Mouse (Mus musculus) G1E (cell line): ENCODE results near the gene Riok2. TPM values are rescaled to one million over a fixed set of nuclear protein-coding genes. Genes with fewer than 3 reads are reported as not detected.

Experiments used
- ATAC-seq: 2 replicates; pipeline ENCODE4 v1.8.0; 2016; ENCODE audit warnings: mild to moderate bottlenecking; ENCODE audit not compliant: insufficient number of reproducible peaks, poor library complexity, low FRiP score, severe bottlenecking; ENCODE audit errors: extremely low read depth
- DNase-seq: peaks from one replicate; pipeline ENCODE4 v3.0.0; 2012; ENCODE audit warnings: low spot score
- H3K27me3 ChIP-seq: 2 replicates; pipeline ENCODE4 v1.6.1; 2012; ENCODE audit warnings: mild to moderate bottlenecking, low read length, inconsistent platforms; ENCODE audit not compliant: insufficient read depth
- H3K36me3 ChIP-seq: replicated peaks from 2 replicates; pipeline ENCODE3; 2012; ENCODE audit warnings: mild to moderate bottlenecking, inconsistent platforms
- H3K4me1 ChIP-seq: 2 replicates; pipeline ENCODE4 v1.6.1; 2012; ENCODE audit warnings: low read depth, low read length, inconsistent platforms, mixed read lengths; ENCODE audit not compliant: insufficient read depth
- H3K4me3 ChIP-seq: 2 replicates; pipeline ENCODE4 v1.5.1; 2012; ENCODE audit warnings: low read depth, mild to moderate bottlenecking, inconsistent platforms, low read length, moderate library complexity, mixed read lengths
- H3K9me3 ChIP-seq: replicated peaks from 2 replicates; pipeline ENCODE4 v1.6.1; 2012; ENCODE audit warnings: inconsistent platforms
- CTCF ChIP-seq: IDR thresholded peaks from 2 replicates; pipeline ENCODE4 v1.5.1; 2012; ENCODE audit warnings: low read depth, low read length, inconsistent platforms, mixed read lengths
- GATA1 ChIP-seq: IDR thresholded peaks from 2 replicates; pipeline ENCODE4 v1.6.1; 2012; ENCODE audit warnings: borderline replicate concordance, low read length, inconsistent platforms, mixed read lengths
- GATA2 ChIP-seq: IDR thresholded peaks from 2 replicates; pipeline ENCODE4 v1.6.1; 2012; ENCODE audit warnings: low read depth, low read length, inconsistent platforms, borderline replicate concordance
- POLR2AphosphoS5 ChIP-seq: IDR thresholded peaks from 2 replicates; pipeline ENCODE4 v1.6.1; 2012; ENCODE audit warnings: low read depth, low read length, inconsistent platforms; ENCODE audit not compliant: insufficient replicate concordance
- TAL1 ChIP-seq: conservative IDR thresholded peaks from 2 replicates; pipeline ENCODE4 v1.6.1; 2012; ENCODE audit warnings: low read depth, low read length, inconsistent platforms, mixed read lengths
- polyA plus RNA-seq: library from polyadenylated mRNA; stranded (reverse); fragments of >175 nt; gene quantifications from 2 replicates; pipeline ENCODE4 v1.2.3, GENCODE M21; 2012
- total RNA-seq, 2 experiments: library from RNA; stranded (forward) in 1 of 2; stranded (reverse) in 1 of 2; fragments of 200-1000 nt in 1 of 2; fragments of >200 nt in 1 of 2; fragmentation: Nextera tagmentation in 1 of 2; gene quantifications; 2 replicates each; pipeline ENCODE4 v1.2.3; 2014 to 2017

Riok2 gene
- total and polyA plus RNA-seq, 3 experiments: 3.5 to 81.3 (median 57.7) TPM

DNA sequence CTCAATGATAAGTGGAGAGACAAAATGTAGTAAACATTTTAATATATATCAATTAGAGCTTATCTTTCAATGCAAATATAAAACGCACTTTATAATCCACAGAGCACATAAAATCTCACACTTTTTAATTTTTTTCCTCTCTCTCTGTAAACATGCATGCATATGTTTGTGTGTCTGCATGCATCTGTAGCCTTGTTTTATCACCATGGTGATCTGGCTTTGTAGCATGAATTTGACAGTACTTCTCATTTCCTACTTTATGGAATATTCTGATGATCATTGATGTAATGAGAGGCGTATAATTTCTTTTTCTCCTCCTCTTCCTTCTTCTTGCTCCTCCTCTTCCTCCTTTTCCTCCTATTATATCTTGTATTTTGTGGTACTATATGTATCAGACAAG lies 38.1 kb downstream of the Riok2 start:
- ATAC-seq (no peak), DNase-seq (no peak)
- H3K4me3 ChIP-seq: no peak overlapping the region
- H3K27me3 ChIP-seq: peaks cover 3% of the 10 kb centered on the region; the same call in 1 of the 2 replicates
- no peaks in the 10 kb centered on the region for H3K36me3 ChIP-seq
- TF ChIP-seq CTCF (no peak), GATA1 (no peak), TAL1 (no peak), POLR2AphosphoS5 (no peak), GATA2 (no peak)
- H3K4me1 ChIP-seq: no peaks in the 10 kb centered on the region
- H3K9me3 ChIP-seq: no peaks in the 10 kb centered on the region

DNA sequence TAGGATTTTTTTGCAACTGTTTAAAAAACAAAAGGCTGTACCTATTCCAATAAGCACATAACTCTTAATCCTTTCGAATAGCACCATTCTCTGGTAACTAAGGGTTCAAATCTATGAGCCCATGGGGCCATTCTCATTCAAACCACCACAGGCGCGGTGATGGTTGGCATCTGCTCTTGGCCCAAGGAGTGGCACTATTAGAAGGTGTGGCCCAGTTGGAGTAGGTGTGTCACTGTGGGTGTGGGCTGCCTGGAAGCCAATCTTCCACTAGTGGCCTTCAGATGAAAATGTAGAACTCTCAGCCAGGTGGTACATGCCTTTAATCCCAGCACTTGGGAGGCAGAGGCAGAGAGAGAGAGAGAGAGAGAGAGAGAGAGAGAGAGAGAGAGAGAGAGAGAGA lies 40.1 kb downstream of the Riok2 start:
- TF ChIP-seq TAL1 (no peak), GATA1 (no peak), CTCF (no peak), GATA2 (no peak)
- peaks cover 3% of the 10 kb centered on the region; the same call in 1 of the 2 replicates for H3K27me3 ChIP-seq
- ATAC-seq (no peak), DNase-seq (no peak)
- H3K4me3 ChIP-seq: no peak overlapping the region
- H3K4me1 ChIP-seq: no peaks in the 10 kb centered on the region
- no peaks in the 10 kb centered on the region for H3K9me3 ChIP-seq
- no peaks in the 10 kb centered on the region for H3K36me3 ChIP-seq

DNA sequence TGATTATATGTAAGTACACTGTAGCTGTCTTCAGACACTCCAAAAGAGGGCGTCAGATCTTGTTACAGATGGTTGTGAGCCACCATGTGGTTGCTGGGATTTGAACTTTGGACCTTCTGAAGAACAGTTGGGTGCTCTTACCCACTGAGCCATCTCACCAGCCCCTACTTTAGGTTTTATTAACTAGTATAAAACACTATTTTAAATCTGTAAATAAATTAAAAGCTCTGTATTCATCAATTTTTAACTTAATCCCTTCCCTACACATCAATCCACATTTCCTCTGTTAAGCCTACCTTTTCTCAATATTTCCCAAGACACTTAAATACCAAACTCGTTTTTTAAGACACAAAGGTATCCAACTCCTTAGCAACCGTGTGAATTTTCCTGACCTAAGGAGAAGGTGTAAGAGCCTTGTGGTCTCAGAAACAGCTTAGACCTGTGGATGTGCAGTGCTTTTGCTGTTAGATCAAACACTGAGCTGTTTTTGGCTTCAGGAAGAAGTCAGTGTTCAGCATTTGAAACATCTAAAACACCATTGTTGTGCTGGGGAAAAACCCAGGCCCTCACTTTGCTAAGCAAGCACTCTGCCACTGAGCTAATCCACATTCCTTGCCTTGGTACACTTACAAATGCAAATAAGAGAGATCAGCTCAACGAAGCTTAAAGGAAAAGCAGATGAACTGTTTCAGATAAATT lies 50.6 kb downstream of the Riok2 start:
- Histone ChIP-seq H3K9me3 (no peaks in the 10 kb centered on the region), H3K4me3 (no peak overlapping the region), H3K36me3 (no peaks in the 10 kb centered on the region), H3K27me3 (no peaks in the 10 kb centered on the region), H3K4me1 (no peaks in the 10 kb centered on the region)
- no peak for DNase-seq
- ATAC-seq: no peak
- TF ChIP-seq CTCF (no peak), GATA1 (no peak), TAL1 (no peak), POLR2AphosphoS5 (no peak), GATA2 (no peak)

DNA sequence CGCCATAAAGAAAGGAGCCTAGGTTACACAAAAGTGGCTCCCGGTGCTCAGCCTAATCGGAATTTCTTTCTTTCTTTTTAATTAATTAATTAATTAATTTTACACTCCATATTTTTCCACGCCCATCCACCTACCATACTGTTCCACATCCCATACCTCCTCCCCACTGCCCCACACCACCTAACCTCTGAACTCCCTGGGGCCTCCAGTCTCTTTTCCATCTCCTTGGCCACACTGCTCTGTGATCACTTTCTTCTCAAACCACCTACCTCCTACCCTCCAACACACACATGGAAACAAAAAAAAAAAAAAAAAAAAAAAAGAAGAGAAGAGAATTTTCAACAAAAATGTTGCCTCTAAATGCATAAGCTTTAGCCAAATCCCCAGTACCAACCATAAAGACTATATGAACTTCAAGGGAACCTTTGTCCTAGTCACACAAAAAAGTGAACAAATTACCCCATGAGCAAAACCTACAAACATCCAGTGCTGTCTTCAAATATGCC lies 51.3 kb downstream of the Riok2 start:
- no peaks in the 10 kb centered on the region for H3K36me3 ChIP-seq
- no peak overlapping the region for H3K4me3 ChIP-seq
- no peak for ATAC-seq

DNA sequence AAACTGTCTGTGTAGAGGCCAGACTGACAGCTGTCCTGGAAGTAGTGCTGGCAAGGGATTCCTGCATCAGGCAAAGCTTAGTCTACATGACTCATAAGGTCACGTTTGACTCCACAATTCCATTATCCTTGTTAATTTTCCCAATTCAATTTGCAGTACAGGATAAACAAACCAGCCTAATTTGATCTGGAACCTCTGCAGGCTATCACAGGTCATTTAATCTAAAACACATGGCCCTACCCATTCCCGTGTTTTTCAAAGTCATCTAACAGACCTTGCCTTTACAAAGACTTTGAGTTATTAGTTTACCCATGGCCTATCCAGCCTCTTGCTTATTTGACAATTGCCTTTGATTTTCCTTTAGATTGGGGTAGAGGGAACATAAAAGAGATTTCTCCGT lies 51.8 kb downstream of the Riok2 start:
- H3K4me1 ChIP-seq: no peaks in the 10 kb centered on the region
- no peaks in the 10 kb centered on the region for H3K36me3 ChIP-seq
- TF ChIP-seq CTCF (no peak), GATA2 (no peak), TAL1 (no peak), POLR2AphosphoS5 (no peak), GATA1 (no peak)
- no peak overlapping the region for H3K4me3 ChIP-seq
- no peaks in the 10 kb centered on the region for H3K9me3 ChIP-seq
- no peak for DNase-seq
- no peaks in the 10 kb centered on the region for H3K27me3 ChIP-seq
- ATAC-seq: no peak

More for the DNA sequence above, 51.3 kb downstream of the Riok2 start:
- no peaks in the 10 kb centered on the region for H3K4me1 ChIP-seq
- H3K9me3 ChIP-seq: no peaks in the 10 kb centered on the region
- H3K27me3 ChIP-seq: no peaks in the 10 kb centered on the region
- no peak for DNase-seq
- no peak for TF ChIP-seq GATA1
- TF ChIP-seq TAL1: no peak
- TF ChIP-seq CTCF: no peak
- TF ChIP-seq POLR2AphosphoS5: no peak
- no peak for TF ChIP-seq GATA2

DNA sequence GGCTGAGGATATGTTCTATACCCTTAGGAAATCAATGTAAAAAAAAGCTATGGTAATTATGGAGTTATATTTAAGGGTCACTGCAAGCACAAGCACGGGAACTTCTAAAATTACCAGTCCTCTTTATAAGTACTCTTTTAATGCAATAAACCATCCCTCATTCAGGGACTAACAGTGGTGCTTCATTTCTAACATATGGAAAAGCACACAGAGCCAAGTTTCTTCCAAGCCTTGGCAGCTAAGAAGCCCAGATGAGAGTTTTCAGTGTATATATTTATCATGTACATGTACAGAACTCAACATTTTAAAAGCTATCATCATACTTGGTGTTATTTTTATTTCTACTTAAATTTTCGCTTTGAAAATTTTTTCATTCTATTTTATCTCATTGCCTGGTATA lies 54.8 kb downstream of the Riok2 start:
- H3K4me1 ChIP-seq: no peaks in the 10 kb centered on the region
- ATAC-seq (no peak), DNase-seq (no peak)
- TF ChIP-seq GATA2: no peak
- no peak for TF ChIP-seq GATA1
- H3K4me3 ChIP-seq: no peak overlapping the region
- no peaks in the 10 kb centered on the region for H3K36me3 ChIP-seq
- 0 out of 2 replicates have a peak, but pooled peaks cover 2% of the 10 kb centered on the region for H3K9me3 ChIP-seq
- no peaks in the 10 kb centered on the region for H3K27me3 ChIP-seq
